Mouse (Mus musculus): ENCODE results near the gene Tex2.

DNA sequence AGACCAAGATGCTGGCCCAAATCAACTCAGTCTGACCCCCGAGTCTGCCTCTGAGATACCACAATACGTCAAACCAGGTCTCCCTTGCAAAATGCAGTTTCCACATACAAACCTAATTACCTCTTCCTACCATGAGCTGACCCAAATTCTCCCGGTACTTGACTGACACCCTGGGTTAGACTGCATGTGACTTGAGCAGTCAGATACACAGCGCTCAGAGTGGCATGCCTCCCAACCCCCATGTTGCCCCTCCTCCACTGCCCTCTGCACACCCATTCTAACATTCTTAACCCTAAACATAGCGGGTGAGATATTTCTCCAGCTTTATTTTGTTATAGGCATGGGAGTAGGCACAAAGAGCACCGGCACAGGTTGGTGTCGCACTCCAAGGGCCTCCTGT is 55.8 kb downstream of the Tex2 start:
- TF ChIP-seq POLR2A (IDR thresholded peaks at IDR 0.05; ENCODE audit: low read depth, low read length) (no peak), CTCF (IDR thresholded peaks at IDR 0.05; ENCODE audit: extremely low read depth, insufficient read depth, insufficient read length, insufficient replicate concordance) (no peak)
